Mouse (Mus musculus) neural tube, embryonic 12.5 days (tissue): ENCODE measurements around the gene Lta. TPM values are rescaled to one million over a fixed set of nuclear protein-coding genes. Genes with fewer than 3 reads are reported as not detected.

ENCODE experiments used
- ATAC-seq: fragments of 200-750 bp; cut with Nextera tagmentation; 2 replicates; pipeline ENCODE4 v1.8.0; 2017; ENCODE audit warnings: low read depth, mild to moderate bottlenecking, moderate TSS enrichment, moderate library complexity; ENCODE audit not compliant: low FRiP score
- H3K27ac ChIP-seq: fragments of 300-500 bp; sonication (generic); 2 replicates; pipeline ENCODE4 v1.5.1; 2016
- H3K27me3 ChIP-seq: fragments of 300-500 bp; sonication (generic); replicated peaks from 2 replicates; pipeline ENCODE4 v1.6.1; 2016; ENCODE audit warnings: mild to moderate bottlenecking
- H3K36me3 ChIP-seq: fragments of 300-500 bp; sonication (generic); 2 replicates; pipeline ENCODE4 v1.6.1; 2016; ENCODE audit warnings: mild to moderate bottlenecking
- H3K4me1 ChIP-seq: fragments of 300-500 bp; sonication (generic); 2 replicates; pipeline ENCODE4 v1.6.1; 2016
- H3K4me2 ChIP-seq: fragments of 300-500 bp; sonication (generic); replicated peaks from 2 replicates; pipeline ENCODE4 v1.6.1; 2016; ENCODE audit warnings: mild to moderate bottlenecking
- H3K4me3 ChIP-seq: fragments of 300-500 bp; sonication (generic); 2 replicates; pipeline ENCODE4 v1.5.1; 2016
- H3K9ac ChIP-seq: fragments of 300-500 bp; sonication (generic); 2 replicates; pipeline ENCODE4 v1.6.1; 2016; ENCODE audit warnings: mild to moderate bottlenecking
- H3K9me3 ChIP-seq: fragments of 300-500 bp; sonication (generic); 2 replicates; pipeline ENCODE4 v1.6.1; 2016; ENCODE audit warnings: mild to moderate bottlenecking
- WGBS: fragments of 180-500 bp; shearing (Covaris S2); methylation state at CpG from one replicate; pipeline ENCODE4 v1.1.7; 2016; 5-methylcytosine and 5-hydroxymethylcytosine counted together
- polyA plus RNA-seq: library from polyadenylated mRNA; unstranded; fragments of >200 nt; fragmentation: Nextera tagmentation; extraction: Ambion mirVana; gene quantifications from 2 replicates; pipeline ENCODE4 v1.2.1, GENCODE M21; 2016

The Lta gene
- polyA plus RNA-seq, 1 experiment from 2014 or later: not detected

GRCm38 (mm10) chr17:35220156-35220952, 15.2 kb upstream of the Lta start, which contains the start of gene Gm16181:
Gene Gm16181 (plus strand): TSS chr17:35220834.
- H3K27me3 ChIP-seq: no peaks in the 10 kb centered on the region

DNA sequence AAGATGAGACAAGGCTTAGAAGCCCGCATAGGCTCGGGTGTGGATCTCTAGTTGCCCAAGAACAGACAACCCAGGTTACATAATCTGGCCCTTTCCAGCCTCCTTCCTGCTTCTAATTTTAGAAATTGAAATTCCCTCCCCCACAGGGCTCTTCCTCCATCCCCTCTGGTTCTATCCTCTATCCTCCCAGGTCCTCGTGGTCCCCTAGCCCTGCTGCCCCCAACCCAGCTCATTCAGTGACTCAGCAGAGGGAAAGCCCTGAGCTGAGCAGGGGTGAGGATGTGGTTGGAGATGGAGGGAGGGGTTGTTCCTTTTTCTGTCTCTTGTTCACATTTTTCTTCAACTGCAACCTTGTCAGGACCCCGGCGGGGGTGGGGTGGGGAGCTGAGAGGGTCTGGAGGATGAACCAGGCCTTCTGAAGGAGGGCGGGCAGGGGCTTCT, 14.5 kb upstream of the Lta start:
- H3K4me1 ChIP-seq: no peaks in the 10 kb centered on the region; the same call in 1 of the 2 replicates
- ATAC-seq: no peak
- 0 out of 2 replicates have a peak overlapping the region, but pooled peaks have one; percentile 4 for H3K27ac ChIP-seq
- no peak overlapping the region for H3K4me2 ChIP-seq
- peaks cover 21% of the 10 kb centered on the region for H3K36me3 ChIP-seq
- no peak overlapping the region for H3K9ac ChIP-seq
- WGBS: 87% methylated on average over 6 of the region's 6 CpGs
- H3K9me3 ChIP-seq: no peaks in the 10 kb centered on the region
- no peaks in the 10 kb centered on the region for H3K27me3 ChIP-seq
- H3K4me3 ChIP-seq: no peak overlapping the region

More at GRCm38 (mm10) chr17:35220156-35220952, 15.2 kb upstream of the Lta start, which contains the start of gene Gm16181:
- H3K4me2 ChIP-seq: no peak within 1 kb of the TSS
- no peak within 1 kb of the TSS for H3K4me3 ChIP-seq
- 85% methylated on average over 28 of the region's 28 CpGs for WGBS
- no peaks in the 10 kb centered on the region; the same call in 1 of the 2 replicates for H3K4me1 ChIP-seq
- no peaks in the 10 kb centered on the region for H3K9me3 ChIP-seq
- H3K36me3 ChIP-seq: peaks cover 27% of the 10 kb centered on the region
- H3K27ac ChIP-seq: 0 out of 2 replicates have a peak within 1 kb of the TSS, but pooled peaks have one; percentile 12
- no peak within 1 kb of the TSS for H3K9ac ChIP-seq
- no peak for ATAC-seq

DNA sequence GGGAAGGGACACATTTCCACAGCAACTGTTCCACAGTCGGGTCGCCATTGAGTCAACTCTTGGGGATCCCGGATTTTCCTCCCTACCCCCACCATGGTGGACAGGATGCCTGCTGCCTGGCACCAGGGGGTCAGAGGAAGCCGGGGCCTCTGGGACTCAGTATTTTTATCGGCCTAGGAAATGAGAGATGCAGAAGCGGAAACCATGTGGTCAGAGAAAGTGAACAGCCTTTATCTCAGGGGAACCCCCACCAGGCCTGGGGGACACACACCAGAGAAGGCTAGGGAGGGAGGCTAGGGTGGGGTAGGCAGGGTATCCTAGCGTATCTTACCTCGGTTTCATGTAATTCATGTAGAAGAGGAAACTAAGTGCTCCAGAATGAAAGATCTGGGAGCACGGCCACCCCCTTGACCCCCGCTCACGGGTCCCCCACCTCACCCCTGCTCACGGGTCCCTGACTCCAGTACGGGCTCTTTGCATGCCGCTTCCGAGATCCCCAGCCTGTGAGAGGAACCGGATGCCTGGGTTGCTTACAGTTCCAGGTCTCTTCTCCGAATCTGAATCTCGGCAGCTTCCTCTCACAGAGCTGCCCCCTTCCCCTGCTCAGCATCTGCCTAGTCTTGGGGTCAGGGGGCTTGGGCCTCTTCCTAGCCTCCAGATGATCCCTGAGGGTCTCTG, 13.5 kb upstream of the Lta start:
- H3K27me3 ChIP-seq: no peaks in the 10 kb centered on the region
- no peak overlapping the region for H3K9ac ChIP-seq
- no peaks in the 10 kb centered on the region for H3K9me3 ChIP-seq
- no peak overlapping the region for H3K27ac ChIP-seq
- ATAC-seq: no peak
- 85% methylated on average over 18 of the region's 18 CpGs for WGBS
- peaks cover 21% of the 10 kb centered on the region for H3K36me3 ChIP-seq
- H3K4me2 ChIP-seq: no peak overlapping the region
- H3K4me1 ChIP-seq: no peaks in the 10 kb centered on the region; the same call in 1 of the 2 replicates
- no peak overlapping the region for H3K4me3 ChIP-seq

DNA sequence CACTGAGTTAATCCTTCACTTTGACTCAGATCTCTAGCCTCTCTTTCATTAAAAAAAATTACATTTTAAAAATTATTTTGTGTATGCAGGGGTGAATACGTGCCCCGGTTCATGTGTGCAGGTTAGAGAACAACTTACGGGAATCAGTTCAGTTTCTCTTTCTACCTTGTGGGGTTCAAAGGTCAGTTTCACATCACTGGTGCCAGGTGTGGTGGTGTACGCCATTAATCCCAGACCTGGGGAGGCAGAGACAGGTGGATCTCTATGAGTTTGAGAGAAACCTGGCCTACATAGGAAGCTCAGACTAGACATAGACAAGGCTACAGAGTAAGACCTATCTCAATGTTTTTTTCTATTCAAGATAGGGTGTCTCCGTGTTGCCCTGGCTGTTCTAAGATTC, 7.9 kb upstream of the Lta start:
- no peaks in the 10 kb centered on the region for H3K36me3 ChIP-seq
- no peaks in the 10 kb centered on the region for H3K4me1 ChIP-seq
- no peaks in the 10 kb centered on the region for H3K9me3 ChIP-seq
- ATAC-seq: no peak
- 94% methylated on average over 5 of the region's 5 CpGs for WGBS
- no peaks in the 10 kb centered on the region for H3K27me3 ChIP-seq
- no peak overlapping the region for H3K4me3 ChIP-seq
- H3K9ac ChIP-seq: no peak overlapping the region
- no peak overlapping the region for H3K4me2 ChIP-seq
- H3K27ac ChIP-seq: no peak overlapping the region

- no peak overlapping the region for H3K4me2 ChIP-seq
These were observed 5.4 kb upstream of the Lta start for GRCm38 (mm10) chr17:35210593-35210992.

DNA sequence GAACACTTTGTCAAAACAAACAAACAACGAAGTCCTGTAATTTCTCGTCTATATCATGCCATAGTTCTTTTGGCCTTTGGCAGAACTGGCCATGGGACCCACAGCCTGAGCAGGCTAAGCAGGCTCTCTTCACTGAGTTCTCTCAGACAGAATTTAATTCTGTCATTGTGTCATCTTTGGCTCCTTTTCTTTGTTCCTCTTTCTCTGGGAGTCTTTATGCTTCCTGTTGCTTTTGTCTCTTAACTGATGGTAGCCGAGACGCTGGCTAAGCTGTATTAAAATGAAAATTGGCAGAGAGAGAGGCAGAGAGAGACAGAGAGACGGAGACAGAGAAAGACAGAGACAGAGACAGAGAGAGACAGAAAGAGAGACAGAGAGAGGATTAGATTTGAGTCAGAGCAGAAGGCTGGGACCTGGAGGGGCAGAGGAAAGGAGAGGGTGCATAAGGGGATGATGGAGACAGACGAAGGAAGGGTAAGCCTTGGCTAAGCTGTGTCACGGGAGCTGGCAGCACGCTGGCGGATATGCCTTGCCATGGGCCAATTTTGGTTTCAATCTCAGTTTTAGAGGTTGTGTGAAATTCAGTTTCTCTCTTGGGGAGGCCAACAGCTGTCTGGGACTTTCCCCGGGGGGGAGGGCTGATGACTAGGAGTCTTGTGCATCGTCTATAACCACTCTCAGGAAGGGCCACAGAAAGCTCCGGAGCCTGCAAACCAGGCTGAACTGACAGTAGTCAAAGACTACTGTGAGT, 4.8 kb upstream of the Lta start:
- Histone ChIP-seq H3K9me3 (no peaks in the 10 kb centered on the region), H3K36me3 (no peaks in the 10 kb centered on the region), H3K4me2 (no peak overlapping the region), H3K4me3 (no peak overlapping the region), H3K27ac (no peak overlapping the region), H3K27me3 (no peaks in the 10 kb centered on the region; the same call in 1 of the 2 replicates), H3K4me1 (no peaks in the 10 kb centered on the region), H3K9ac (no peak overlapping the region)
- 76% methylated on average over 12 of the region's 12 CpGs for WGBS
- no peak for ATAC-seq

More at GRCm38 (mm10) chr17:35210593-35210992, 5.4 kb upstream of the Lta start:
- Histone ChIP-seq H3K4me1 (no peaks in the 10 kb centered on the region), H3K27ac (no peak overlapping the region), H3K36me3 (no peaks in the 10 kb centered on the region), H3K27me3 (no peaks in the 10 kb centered on the region), H3K4me3 (no peak overlapping the region), H3K9ac (no peak overlapping the region), H3K9me3 (no peaks in the 10 kb centered on the region)
- no peak for ATAC-seq
- 82% methylated on average over 3 of the region's 3 CpGs for WGBS

- peaks cover 12% of the 10 kb centered on the region for H3K27me3 ChIP-seq
- H3K27ac ChIP-seq: no peak overlapping the region
- 73% methylated on average over 10 of the region's 10 CpGs for WGBS
- no peak for ATAC-seq
- no peaks in the 10 kb centered on the region for H3K9me3 ChIP-seq
- H3K9ac ChIP-seq: no peak overlapping the region
- H3K4me1 ChIP-seq: no peaks in the 10 kb centered on the region
- no peaks in the 10 kb centered on the region for H3K36me3 ChIP-seq
- no peak overlapping the region for H3K4me3 ChIP-seq
- H3K4me2 ChIP-seq: no peak overlapping the region
These were observed 224 bp upstream of the Lta start for GRCm38 (mm10) chr17:35205380-35205769.

DNA sequence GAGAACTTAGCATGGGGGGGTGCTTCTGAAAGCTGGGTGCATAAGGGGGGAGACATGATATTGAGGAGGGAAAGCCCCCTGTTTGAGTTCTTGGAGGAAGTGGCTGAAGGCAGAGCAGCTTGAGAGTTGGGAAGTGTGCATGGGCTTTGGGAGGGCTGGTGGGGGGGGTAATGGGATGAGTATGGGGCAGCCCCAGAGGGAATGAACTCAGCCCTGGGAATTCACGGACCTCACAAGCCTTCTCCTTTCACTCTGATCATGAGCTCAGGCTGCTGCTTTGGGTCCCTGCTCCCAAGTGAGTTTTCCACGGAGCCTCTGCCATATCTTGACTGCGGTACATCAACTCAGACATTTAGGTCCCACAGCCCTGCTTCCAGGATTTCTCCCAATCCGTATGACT, 2.7 kb downstream of the Lta start:
- H3K27me3 ChIP-seq: peaks cover 19% of the 10 kb centered on the region
- ATAC-seq: no peak
- H3K36me3 ChIP-seq: no peaks in the 10 kb centered on the region
- H3K4me1 ChIP-seq: no peaks in the 10 kb centered on the region
- WGBS: 82% methylated on average over 4 of the region's 4 CpGs
- no peaks in the 10 kb centered on the region for H3K9me3 ChIP-seq
- no peak overlapping the region for H3K9ac ChIP-seq
- H3K27ac ChIP-seq: no peak overlapping the region
- no peak overlapping the region for H3K4me2 ChIP-seq
- H3K4me3 ChIP-seq: no peak overlapping the region

DNA sequence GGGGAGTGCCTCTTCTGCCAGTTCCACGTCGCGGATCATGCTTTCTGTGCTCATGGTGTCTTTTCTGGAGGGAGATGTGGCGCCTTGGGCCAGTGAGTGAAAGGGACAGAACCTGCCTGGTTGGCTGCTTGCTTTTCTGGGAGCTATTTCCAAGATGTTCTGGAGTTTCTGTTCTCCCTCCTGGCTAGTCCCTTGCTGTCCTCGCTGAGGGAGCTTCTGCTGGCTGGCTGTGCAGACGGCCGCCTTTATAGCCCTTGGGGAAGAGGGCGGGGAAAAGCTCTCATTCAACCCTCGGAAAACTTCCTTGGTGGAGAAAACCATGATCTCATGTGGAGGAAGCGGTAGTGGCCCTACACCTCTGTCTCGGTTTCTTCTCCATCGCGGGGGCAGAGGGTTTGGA, 3.4 kb downstream of the Lta start, which contains the start of gene Tnf:
TSS of gene Tnf (minus strand) at position 221 of the 400 bp plus-strand sequence.
- Histone ChIP-seq H3K36me3 (no peaks in the 10 kb centered on the region), H3K27me3 (peaks cover 23% of the 10 kb centered on the region), H3K27ac (no peak within 1 kb of the TSS), H3K4me1 (no peaks in the 10 kb centered on the region), H3K9ac (no peak within 1 kb of the TSS), H3K9me3 (no peaks in the 10 kb centered on the region), H3K4me2 (no peak within 1 kb of the TSS), H3K4me3 (no peak within 1 kb of the TSS)
- WGBS: 35% methylated on average over 13 of the region's 13 CpGs
- no peak for ATAC-seq

DNA sequence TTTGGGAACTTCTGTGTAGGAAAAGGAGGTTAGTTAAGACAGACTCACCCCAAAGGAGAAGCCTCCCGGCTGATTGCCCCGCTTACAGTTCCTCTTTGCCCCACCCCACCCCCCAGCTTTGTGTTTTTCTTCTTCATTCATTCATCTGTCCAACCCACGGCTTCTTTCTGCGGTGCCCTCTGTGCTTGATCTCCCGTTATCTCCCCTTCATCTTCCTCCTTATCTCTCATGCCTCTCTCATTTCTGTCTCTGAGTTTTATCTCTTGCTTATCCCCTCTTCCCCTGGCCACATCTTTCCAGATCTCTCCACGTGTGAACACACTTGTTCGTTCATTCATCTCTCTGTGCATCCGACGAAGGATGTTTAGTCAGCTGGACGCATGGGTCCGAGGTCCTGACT, 4.0 kb downstream of the Lta start:
- Histone ChIP-seq H3K4me1 (peaks cover 1% of the 10 kb centered on the region), H3K4me3 (no peak overlapping the region), H3K9ac (no peak overlapping the region), H3K27me3 (peaks cover 30% of the 10 kb centered on the region), H3K27ac (no peak overlapping the region), H3K36me3 (no peaks in the 10 kb centered on the region), H3K9me3 (no peaks in the 10 kb centered on the region), H3K4me2 (no peak overlapping the region)
- whole genome bisulfite sequencing: 82% methylated on average over 11 of the region's 11 CpGs
- ATAC-seq: no peak

GRCm38 (mm10) chr17:35200398-35200797, 4.8 kb downstream of the Lta start:
- Histone ChIP-seq H3K4me1 (peaks cover 9% of the 10 kb centered on the region), H3K27ac (no peak overlapping the region), H3K36me3 (no peaks in the 10 kb centered on the region), H3K27me3 (peaks cover 37% of the 10 kb centered on the region), H3K9ac (no peak overlapping the region), H3K4me3 (no peak overlapping the region), H3K9me3 (no peaks in the 10 kb centered on the region), H3K4me2 (no peak overlapping the region)
- ATAC-seq: no peak
- WGBS: 92% methylated on average over 11 of the region's 11 CpGs

DNA sequence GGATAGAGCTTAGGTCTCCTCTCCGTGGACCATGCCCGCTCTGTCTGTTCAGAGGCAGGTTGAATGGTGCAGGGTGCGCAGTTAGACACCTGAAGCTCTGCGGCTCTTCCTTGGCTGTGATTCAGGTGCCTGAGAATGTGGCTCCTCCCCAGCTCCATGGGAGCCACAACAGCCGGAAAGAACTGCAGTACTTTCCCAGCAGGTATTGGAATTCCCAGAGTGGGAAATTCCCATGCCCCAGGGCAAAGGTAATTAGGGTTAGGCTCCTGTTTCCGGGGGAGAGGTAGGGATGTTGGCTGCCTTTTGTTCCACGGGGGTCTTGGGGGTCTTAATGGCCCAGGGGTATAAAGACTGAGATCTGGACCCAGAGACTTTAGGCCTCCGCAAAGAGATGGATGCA, 6.2 kb downstream of the Lta start:
- no peak overlapping the region for H3K4me3 ChIP-seq
- H3K9ac ChIP-seq: no peak overlapping the region
- no peak overlapping the region for H3K27ac ChIP-seq
- H3K4me2 ChIP-seq: no peak overlapping the region
- no peaks in the 10 kb centered on the region for H3K36me3 ChIP-seq
- no peak for ATAC-seq
- peaks cover 9% of the 10 kb centered on the region for H3K4me1 ChIP-seq
- peaks cover 44% of the 10 kb centered on the region for H3K27me3 ChIP-seq
- H3K9me3 ChIP-seq: no peaks in the 10 kb centered on the region
- 21% methylated on average over 8 of the region's 8 CpGs for WGBS
